Mouse (Mus musculus) hindbrain, embryonic 13.5 days (tissue): Measurements from ENCODE around the gene Kcnj14. TPM values are rescaled to one million over a fixed set of nuclear protein-coding genes. Genes with fewer than 3 reads are reported as not detected.

Experiments
- ATAC-seq: fragments of 200-750 bp; cut with Nextera tagmentation; 2 replicates; pipeline ENCODE4 v1.8.0; 2017; ENCODE audit warnings: moderate TSS enrichment; ENCODE audit not compliant: low FRiP score
- H3K27ac ChIP-seq: fragments of 300-500 bp; sonication (generic); 2 replicates; pipeline ENCODE4 v1.5.1; 2015; ENCODE audit warnings: inconsistent platforms, mild to moderate bottlenecking, moderate library complexity
- H3K27me3 ChIP-seq: fragments of 300-500 bp; sonication (generic); 2 replicates; pipeline ENCODE4 v1.6.1; 2015; ENCODE audit warnings: mild to moderate bottlenecking, inconsistent platforms
- H3K36me3 ChIP-seq: fragments of 300-500 bp; sonication (generic); 2 replicates; pipeline ENCODE4 v1.6.1; 2015; ENCODE audit warnings: mild to moderate bottlenecking, inconsistent platforms
- H3K4me1 ChIP-seq: fragments of 300-500 bp; sonication (generic); replicated peaks from 2 replicates; pipeline ENCODE4 v1.6.1; 2015; ENCODE audit warnings: inconsistent platforms
- H3K4me2 ChIP-seq: fragments of 300-500 bp; sonication (generic); 2 replicates; pipeline ENCODE4 v1.6.1; 2015; ENCODE audit warnings: inconsistent platforms, mild to moderate bottlenecking, moderate library complexity
- H3K4me3 ChIP-seq: fragments of 300-500 bp; sonication (generic); 2 replicates; pipeline ENCODE4 v1.5.1; 2015; ENCODE audit warnings: mild to moderate bottlenecking, inconsistent platforms
- H3K9ac ChIP-seq: fragments of 300-500 bp; sonication (generic); 2 replicates; pipeline ENCODE4 v1.6.1; 2015; ENCODE audit warnings: mild to moderate bottlenecking, inconsistent platforms
- H3K9me3 ChIP-seq: fragments of 300-500 bp; sonication (generic); 2 replicates; pipeline ENCODE4 v1.6.1; 2016; ENCODE audit warnings: inconsistent platforms
- WGBS: fragments of 180-500 bp; shearing (Covaris S2); methylation state at CpG from one replicate; pipeline ENCODE4 v1.1.7; 2015; 5-methylcytosine and 5-hydroxymethylcytosine counted together
- polyA plus RNA-seq: library from polyadenylated mRNA; unstranded; fragments of >200 nt; fragmentation: Nextera tagmentation; extraction: Ambion mirVana; gene quantifications from 2 replicates; pipeline ENCODE4 v1.2.1, GENCODE M21; 2015

Kcnj14 gene
- polyA plus RNA-seq, 1 experiment from 2014 or later, result 0.81 TPM

DNA sequence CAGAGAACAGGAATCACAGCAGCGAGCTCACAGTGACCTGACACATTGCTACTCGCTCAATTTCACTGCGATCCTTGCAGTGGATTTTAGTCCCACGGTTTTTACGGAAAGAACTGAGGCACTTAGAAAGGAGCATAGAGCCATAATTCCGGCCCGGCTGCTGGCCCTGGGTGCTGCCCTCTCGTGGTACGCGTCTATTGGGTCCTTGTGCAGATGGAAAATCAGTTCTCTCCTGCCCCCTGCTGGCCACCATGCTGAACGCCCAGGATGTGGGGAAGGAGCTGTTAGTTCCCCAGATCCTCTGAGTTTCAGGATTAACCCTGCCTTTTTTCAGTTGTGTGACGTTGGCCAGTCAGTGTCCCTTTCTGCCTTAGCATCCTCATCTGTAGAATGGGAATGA lies 23.2 kb downstream of the Kcnj14 start:
- H3K9ac ChIP-seq, result no peak overlapping the region
- H3K9me3 ChIP-seq, result no peaks in the 10 kb centered on the region
- no peak overlapping the region for H3K4me2 ChIP-seq
- peaks cover 38% of the 10 kb centered on the region for H3K4me1 ChIP-seq
- peaks cover 26% of the 10 kb centered on the region for H3K27me3 ChIP-seq
- peaks cover 83% of the 10 kb centered on the region for H3K36me3 ChIP-seq
- WGBS, result 5% methylated on average over 12 of the region's 12 CpGs
- peak; percentile 49; the same call in 1 of the 2 replicates for ATAC-seq
- no peak overlapping the region for H3K4me3 ChIP-seq
- H3K27ac ChIP-seq, result peak overlapping the region; percentile 66

DNA sequence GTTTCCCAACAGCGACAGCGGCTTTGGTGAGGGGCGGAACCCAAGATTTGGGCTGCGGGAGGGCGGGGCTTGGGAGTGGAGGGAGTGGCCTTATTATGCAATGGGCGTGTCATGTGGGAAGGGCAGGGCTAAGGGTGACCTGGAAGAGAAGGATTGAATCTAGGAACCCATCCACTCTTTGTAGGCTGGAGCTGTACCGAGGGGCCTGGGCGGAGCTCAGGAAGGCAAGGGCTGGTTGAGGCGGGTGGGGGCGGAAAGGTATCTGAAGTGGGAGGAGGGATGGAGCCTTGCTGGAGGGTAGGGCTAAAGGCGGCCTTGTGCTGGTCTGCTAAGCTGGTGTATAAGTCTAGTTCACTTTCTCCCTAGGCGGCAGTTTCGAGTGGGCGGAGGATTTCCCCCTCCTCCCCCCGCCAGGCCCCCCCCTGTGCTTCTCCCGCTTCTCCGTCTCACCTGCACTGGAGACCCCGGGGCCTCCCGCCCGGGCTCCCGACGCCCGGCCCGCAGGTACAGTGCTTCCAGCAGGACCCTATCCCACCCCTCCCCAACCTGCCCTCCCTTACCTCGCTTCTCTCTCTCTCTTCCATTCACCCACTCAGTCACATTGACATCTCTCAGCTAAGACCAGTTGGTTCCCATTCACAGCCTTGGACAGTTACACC lies 23.9 kb downstream of the Kcnj14 start:
- 22% methylated on average over 23 of the region's 25 CpGs for WGBS
- Histone ChIP-seq H3K36me3 (peaks cover 83% of the 10 kb centered on the region), H3K27ac (peak overlapping the region; percentile 66; the same call in 1 of the 2 replicates), H3K4me1 (peaks cover 32% of the 10 kb centered on the region), H3K27me3 (peaks cover 32% of the 10 kb centered on the region), H3K9ac (no peak overlapping the region), H3K9me3 (no peaks in the 10 kb centered on the region), H3K4me2 (no peak overlapping the region), H3K4me3 (no peak overlapping the region)
- ATAC-seq, result no peak

DNA sequence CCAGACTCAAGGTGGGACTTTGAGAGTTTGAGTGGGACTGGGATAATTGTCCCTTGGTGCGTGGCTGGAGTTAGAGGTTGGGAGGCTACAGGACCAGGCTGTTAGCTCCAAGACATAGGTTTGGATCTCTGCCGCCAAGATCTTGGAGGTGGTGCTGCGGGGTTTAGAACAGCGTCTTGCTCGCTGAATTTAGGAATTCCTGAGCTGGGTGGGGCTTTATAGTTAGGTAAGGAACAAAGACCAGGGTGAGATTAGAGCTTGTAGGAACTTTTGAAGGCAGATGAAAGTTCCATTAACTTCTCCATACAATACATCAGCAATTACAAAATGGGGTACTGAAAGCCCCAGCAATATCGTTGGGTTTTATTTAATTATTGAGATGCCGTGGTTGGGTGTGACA lies 24.6 kb downstream of the Kcnj14 start:
- Histone ChIP-seq H3K27me3 (peaks cover 39% of the 10 kb centered on the region), H3K9me3 (no peaks in the 10 kb centered on the region), H3K27ac (no peak overlapping the region), H3K4me3 (no peak overlapping the region), H3K9ac (no peak overlapping the region), H3K36me3 (peaks cover 89% of the 10 kb centered on the region), H3K4me1 (peaks cover 32% of the 10 kb centered on the region), H3K4me2 (no peak overlapping the region)
- ATAC-seq, result no peak
- WGBS, result 44% methylated on average over 7 of the region's 7 CpGs

DNA sequence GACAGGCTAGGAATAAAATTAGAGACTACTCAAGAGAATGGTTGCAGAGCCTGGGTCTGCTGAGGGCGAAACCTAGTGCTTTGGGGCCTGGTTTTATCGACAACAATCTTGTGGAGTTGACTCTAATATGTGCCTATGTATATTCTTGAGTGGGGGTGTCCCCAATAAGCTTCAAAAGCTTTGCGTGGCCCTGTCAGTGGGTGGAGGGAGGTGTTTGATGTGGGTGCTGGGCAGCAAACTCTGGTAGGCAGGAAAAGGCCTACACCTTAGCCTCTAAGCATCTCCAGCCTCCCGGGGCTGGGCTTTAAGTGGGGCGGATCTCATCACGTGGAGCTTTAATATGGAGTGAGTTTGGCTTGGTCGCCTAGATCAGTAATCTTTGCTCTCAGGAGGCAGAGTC lies 25.7 kb downstream of the Kcnj14 start:
- no peaks in the 10 kb centered on the region for H3K9me3 ChIP-seq
- peak overlapping the region; percentile 54 for H3K4me2 ChIP-seq
- no peak overlapping the region for H3K27ac ChIP-seq
- peaks cover 90% of the 10 kb centered on the region for H3K36me3 ChIP-seq
- H3K4me1 ChIP-seq, result peaks cover 29% of the 10 kb centered on the region
- 54% methylated on average over 7 of the region's 7 CpGs for WGBS
- no peak overlapping the region for H3K9ac ChIP-seq
- no peak overlapping the region for H3K4me3 ChIP-seq
- no peak for ATAC-seq
- peaks cover 50% of the 10 kb centered on the region for H3K27me3 ChIP-seq

DNA sequence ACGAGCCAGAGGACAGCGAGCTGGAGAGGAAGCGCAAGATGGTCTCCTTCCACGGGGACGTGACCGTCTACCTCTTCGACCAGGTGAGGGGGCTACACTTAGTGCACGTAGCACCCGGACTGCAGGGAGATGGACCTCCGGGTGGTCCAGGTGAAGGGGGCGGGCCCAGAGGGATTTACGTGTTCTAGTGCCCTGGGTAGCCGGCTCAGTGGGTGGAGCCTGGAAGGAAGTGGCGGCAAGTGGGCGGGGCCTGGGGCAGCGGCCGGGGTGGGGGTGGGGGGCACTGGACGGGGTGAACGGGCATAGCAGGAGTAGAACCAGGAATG lies 26.1 kb downstream of the Kcnj14 start:
- no peak for ATAC-seq
- Histone ChIP-seq H3K4me1 (peaks cover 29% of the 10 kb centered on the region), H3K36me3 (peaks cover 90% of the 10 kb centered on the region), H3K27ac (no peak overlapping the region), H3K9ac (peak overlapping the region; percentile 71), H3K4me3 (peak overlapping the region; percentile 34), H3K4me2 (peak overlapping the region; percentile 54), H3K27me3 (peaks cover 54% of the 10 kb centered on the region), H3K9me3 (no peaks in the 10 kb centered on the region)
- WGBS, result 5% methylated on average over 19 of the region's 19 CpGs

DNA sequence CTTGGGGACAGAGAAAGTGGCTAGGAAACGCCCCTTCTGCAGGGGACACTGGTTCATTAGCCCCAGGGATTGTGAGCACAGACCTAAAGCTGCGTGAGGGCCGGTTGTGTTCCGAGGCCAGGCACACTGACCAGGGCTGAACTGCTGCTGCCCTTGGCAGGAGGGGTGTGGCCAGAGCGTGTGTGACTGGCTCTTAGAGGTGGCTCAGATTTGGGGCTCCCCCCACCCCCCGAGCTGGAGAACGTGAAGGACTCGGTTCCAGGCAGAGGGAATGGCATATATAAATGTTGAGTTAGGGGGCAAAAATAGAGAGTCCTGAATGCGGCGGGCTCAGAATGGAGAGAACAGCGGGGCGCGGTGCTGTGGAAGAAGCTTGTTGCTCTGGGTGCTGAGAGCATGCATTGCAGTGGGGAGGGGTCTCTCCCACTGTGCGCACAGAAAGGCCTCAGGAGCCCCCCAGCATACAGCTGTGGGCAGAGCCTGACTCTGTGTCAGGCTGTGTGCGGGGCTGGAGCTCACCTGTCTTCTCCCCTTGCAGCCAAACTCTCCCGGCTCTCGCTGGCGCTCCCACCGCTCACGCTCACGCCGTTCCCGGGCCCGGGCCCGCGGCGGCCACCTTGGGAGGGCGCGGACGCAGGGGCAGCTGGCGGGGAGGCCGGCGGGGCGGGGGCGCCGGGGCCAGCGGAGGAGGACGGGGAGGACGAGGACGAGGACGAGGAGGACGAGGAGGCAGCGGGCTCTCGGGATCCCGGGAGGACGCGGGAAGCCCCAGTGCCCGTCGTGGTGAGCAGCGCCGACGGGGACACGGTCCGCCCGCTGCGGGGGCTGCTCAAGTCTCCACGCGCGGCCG lies 26.7 kb downstream of the Kcnj14 start:
- peak overlapping the region; percentile 34 for H3K4me3 ChIP-seq
- peaks cover 90% of the 10 kb centered on the region for H3K36me3 ChIP-seq
- peaks cover 29% of the 10 kb centered on the region for H3K4me1 ChIP-seq
- ATAC-seq, result no peak
- H3K9ac ChIP-seq, result peak overlapping the region; percentile 71
- H3K9me3 ChIP-seq, result no peaks in the 10 kb centered on the region
- peaks cover 58% of the 10 kb centered on the region for H3K27me3 ChIP-seq
- H3K27ac ChIP-seq, result no peak overlapping the region
- H3K4me2 ChIP-seq, result peak overlapping the region; percentile 54
- 2% methylated on average over 60 of the region's 60 CpGs for WGBS

DNA sequence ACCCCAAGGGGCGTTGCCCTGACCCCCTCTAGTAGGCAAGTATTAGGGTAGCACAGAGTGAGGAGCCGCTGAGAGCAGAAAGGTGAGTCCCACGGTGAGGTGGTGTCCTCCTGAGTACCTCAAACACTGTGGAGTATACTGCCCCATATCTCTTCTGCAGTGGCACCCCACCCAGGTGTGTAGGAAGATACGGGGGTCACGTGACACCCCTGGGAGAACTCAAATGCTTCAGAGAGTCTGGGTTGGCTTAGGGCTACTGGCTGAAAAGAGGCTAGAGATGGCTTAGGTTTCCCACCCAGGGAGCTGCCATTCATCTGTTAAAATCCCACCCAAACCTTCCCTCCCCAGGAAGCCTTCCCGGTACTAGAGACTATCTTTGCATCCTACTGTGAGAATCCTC lies 27.6 kb downstream of the Kcnj14 start:
- Histone ChIP-seq H3K27ac (no peak overlapping the region), H3K36me3 (peaks cover 90% of the 10 kb centered on the region), H3K4me3 (0 out of 2 replicates have a peak overlapping the region, but pooled peaks have one; percentile 34), H3K9me3 (no peaks in the 10 kb centered on the region), H3K4me1 (peaks cover 29% of the 10 kb centered on the region), H3K4me2 (peak overlapping the region; percentile 54), H3K27me3 (peaks cover 64% of the 10 kb centered on the region), H3K9ac (peak overlapping the region; percentile 71)
- ATAC-seq, result no peak
- 43% methylated on average over 6 of the region's 6 CpGs for WGBS

DNA sequence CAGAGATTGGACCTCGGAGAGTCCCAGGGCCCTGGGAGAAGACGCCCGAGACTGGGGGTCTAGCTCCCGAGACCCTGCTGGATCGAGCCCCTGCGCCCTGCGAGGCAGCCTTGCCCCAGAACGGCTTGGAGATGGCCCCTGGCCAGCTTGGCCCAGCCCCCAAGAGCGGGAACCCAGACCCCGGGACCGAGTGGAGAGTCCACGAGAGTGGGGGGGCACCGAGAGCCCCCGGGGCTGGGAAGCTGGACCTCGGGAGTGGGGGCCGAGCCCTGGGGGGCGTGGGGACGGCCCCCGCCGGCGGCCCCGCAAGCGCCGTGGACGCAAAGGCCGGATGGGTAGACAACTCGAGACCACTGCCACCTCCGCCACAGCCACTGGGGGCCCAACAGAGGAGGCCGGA lies 29.6 kb downstream of the Kcnj14 start:
- H3K9ac ChIP-seq, result peak overlapping the region; percentile 24; the same call in 1 of the 2 replicates
- H3K9me3 ChIP-seq, result no peaks in the 10 kb centered on the region
- no peak for ATAC-seq
- H3K27ac ChIP-seq, result no peak overlapping the region
- H3K36me3 ChIP-seq, result peaks cover 90% of the 10 kb centered on the region
- peaks cover 64% of the 10 kb centered on the region for H3K27me3 ChIP-seq
- H3K4me3 ChIP-seq, result no peak overlapping the region
- H3K4me2 ChIP-seq, result no peak overlapping the region
- peaks cover 23% of the 10 kb centered on the region for H3K4me1 ChIP-seq
- WGBS, result 95% methylated on average over 29 of the region's 29 CpGs

DNA sequence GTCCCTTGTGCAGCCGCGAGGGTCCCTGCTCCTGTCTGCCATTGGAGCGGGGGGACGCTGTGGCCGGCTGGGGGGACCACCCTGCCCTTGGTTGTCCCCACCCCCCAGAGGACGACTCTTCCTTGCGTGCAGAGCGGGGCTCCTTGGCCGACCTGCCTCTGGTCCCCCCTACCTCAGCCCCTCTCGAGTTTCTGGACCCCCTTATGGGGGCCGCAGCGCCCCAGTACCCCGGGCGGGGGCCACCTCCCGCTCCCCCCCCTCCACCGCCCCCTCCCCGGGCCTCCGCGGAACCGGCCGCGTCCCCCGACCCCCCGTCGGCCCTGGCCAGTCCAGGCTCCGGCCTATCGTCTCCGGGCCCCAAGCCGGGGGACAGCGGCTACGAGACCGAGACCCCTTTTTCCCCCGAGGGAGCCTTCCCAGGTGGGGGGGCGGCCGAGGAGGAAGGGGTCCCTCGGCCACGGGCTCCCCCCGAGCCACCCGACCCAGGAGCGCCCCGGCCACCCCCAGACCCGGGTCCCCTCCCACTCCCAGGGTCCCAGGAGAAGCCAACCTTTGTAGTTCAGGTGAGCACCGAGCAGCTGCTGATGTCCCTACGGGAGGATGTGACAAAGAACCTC lies 30.5 kb downstream of the Kcnj14 start:
- peaks cover 63% of the 10 kb centered on the region for H3K27me3 ChIP-seq
- H3K4me3 ChIP-seq, result no peak overlapping the region
- 86% methylated on average over 40 of the region's 44 CpGs for WGBS
- no peak overlapping the region for H3K27ac ChIP-seq
- H3K4me2 ChIP-seq, result no peak overlapping the region
- H3K9ac ChIP-seq, result 0 out of 2 replicates have a peak overlapping the region, but pooled peaks have one; percentile 5
- no peak for ATAC-seq
- peaks cover 23% of the 10 kb centered on the region for H3K4me1 ChIP-seq
- H3K9me3 ChIP-seq, result no peaks in the 10 kb centered on the region
- H3K36me3 ChIP-seq, result peaks cover 94% of the 10 kb centered on the region

DNA sequence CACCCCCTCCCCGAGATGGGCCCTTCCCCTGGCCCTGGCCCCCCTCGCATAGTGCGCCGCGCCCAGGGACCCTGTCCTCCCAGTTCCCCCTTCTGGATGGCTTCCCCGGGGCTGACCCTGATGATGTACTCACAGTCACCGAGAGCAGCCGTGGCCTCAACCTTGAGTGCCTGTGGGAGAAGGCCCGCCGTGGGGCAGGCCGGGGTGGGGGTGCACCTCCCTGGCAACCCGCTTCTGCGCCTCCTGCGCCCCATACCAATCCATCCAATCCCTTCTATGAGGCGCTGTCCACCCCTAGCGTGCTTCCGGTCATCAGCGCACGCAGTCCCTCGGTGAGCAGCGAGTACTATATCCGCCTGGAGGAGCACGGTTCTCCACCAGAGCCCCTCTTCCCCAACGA lies 31.3 kb downstream of the Kcnj14 start:
- Histone ChIP-seq H3K27me3 (peaks cover 57% of the 10 kb centered on the region), H3K9ac (no peak overlapping the region), H3K4me2 (no peak overlapping the region), H3K4me3 (no peak overlapping the region), H3K27ac (no peak overlapping the region), H3K9me3 (no peaks in the 10 kb centered on the region), H3K36me3 (peaks cover 94% of the 10 kb centered on the region), H3K4me1 (peaks cover 18% of the 10 kb centered on the region)
- WGBS, result 86% methylated on average over 24 of the region's 24 CpGs
- ATAC-seq, result no peak

DNA sequence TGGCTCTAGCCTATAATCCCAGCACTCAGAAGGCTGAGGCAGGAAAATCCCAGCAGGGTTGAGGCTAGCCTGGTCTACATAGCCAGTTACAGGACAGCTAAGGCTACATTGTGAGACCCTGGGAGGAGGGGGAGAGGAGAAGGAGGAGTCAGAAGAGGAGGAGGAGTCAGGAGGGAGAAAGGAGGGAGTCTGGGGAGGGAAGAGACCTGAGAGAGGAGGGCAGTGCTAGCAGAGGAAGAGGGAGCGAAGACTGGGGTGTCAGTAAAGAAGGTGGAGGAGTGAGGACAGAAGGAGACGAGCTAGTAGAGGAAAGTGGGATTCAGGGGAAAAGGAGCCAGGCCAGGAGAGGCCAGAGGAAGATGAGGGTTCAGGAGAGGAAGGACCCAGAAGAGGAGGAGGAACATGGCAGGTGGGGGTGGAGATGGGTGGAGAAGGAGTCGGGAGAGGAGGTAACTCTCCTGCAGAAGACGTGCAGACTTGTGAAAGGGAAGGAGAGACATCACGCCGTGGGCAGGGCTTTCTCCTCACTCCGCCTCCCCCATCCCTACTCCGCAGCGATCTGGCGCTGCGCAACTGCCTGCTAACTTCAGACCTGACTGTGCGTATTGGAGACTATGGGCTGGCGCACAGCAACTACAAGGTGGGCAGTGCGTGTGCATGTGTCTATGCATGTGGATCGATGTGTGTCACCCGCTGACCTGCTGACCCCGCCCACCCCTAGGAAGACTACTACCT lies 32.7 kb downstream of the Kcnj14 start:
- Histone ChIP-seq H3K27me3 (peaks cover 44% of the 10 kb centered on the region), H3K9me3 (no peaks in the 10 kb centered on the region), H3K4me2 (no peak overlapping the region), H3K4me3 (no peak overlapping the region), H3K36me3 (peaks cover 99% of the 10 kb centered on the region), H3K4me1 (peaks cover 18% of the 10 kb centered on the region), H3K27ac (no peak overlapping the region), H3K9ac (no peak overlapping the region)
- ATAC-seq, result no peak
- 79% methylated on average over 17 of the region's 17 CpGs for WGBS

DNA sequence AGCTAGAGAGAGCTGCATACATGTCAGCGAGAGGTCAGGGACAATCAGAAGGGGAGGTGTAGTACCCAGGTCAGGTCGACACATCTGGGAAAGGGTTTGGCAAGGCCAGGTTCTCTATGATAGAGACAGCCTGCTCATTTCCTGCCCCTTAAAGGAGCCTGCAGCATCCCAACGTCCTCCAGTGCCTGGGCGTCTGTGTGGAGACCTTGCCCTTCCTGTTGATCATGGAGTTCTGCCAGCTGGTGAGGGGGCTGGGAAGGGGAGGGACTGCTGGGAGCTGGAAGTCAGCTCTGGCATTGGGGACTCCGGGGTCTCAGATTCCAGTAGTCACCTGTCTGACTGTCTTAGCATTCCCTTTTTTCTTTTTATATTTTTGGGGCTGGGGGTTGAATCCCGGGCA lies 33.9 kb downstream of the Kcnj14 start:
- H3K9ac ChIP-seq, result no peak overlapping the region
- no peak overlapping the region for H3K27ac ChIP-seq
- no peaks in the 10 kb centered on the region for H3K9me3 ChIP-seq
- peaks cover 87% of the 10 kb centered on the region for H3K36me3 ChIP-seq
- H3K4me1 ChIP-seq, result peaks cover 26% of the 10 kb centered on the region
- peaks cover 31% of the 10 kb centered on the region for H3K27me3 ChIP-seq
- no peak overlapping the region for H3K4me3 ChIP-seq
- H3K4me2 ChIP-seq, result no peak overlapping the region
- 79% methylated on average over 6 of the region's 6 CpGs for WGBS
- ATAC-seq, result no peak
